Mouse (Mus musculus): ENCODE results near the gene H2-Q10. TPM values are rescaled to one million over a fixed set of nuclear protein-coding genes. Genes with fewer than 3 reads are reported as not detected.
"Not testable (repeated sequence)": the region's sequence is repeated elsewhere in the genome, so short reads cannot be mapped to it uniquely, and the experiment has no call there.

The H2-Q10 gene
- polyA plus RNA-seq, 1 experiment = 0.01 TPM

GRCm38 (mm10) chr17:35430671-35431070 is 39.2 kb upstream of the H2-Q10 start:
- not testable (repeated sequence) for H3K79me2 ChIP-seq (ENCODE audit: control insufficient read depth, insufficient read depth); H3K36me3 ChIP-seq (ENCODE audit: control insufficient read depth, insufficient read depth); H3K27me3 ChIP-seq (ENCODE audit: control insufficient read depth, insufficient read depth, insufficient read length); H3ac ChIP-seq (ENCODE audit: control insufficient read depth, insufficient read length, low read depth); H3K79me3 ChIP-seq (ENCODE audit: low read depth); H3K4me3 ChIP-seq (ENCODE audit: insufficient read depth, poor library complexity, severe bottlenecking)

- not testable (repeated sequence) for H3K27me3 ChIP-seq (ENCODE audit: control insufficient read depth, insufficient read depth, insufficient read length); H3ac ChIP-seq (ENCODE audit: control insufficient read depth, insufficient read length, low read depth); H3K79me2 ChIP-seq (ENCODE audit: control insufficient read depth, insufficient read depth); H3K4me3 ChIP-seq (ENCODE audit: insufficient read depth, poor library complexity, severe bottlenecking); H3K36me3 ChIP-seq (ENCODE audit: control insufficient read depth, insufficient read depth); H3K79me3 ChIP-seq (ENCODE audit: low read depth)
These were observed 37.7 kb upstream of the H2-Q10 start for GRCm38 (mm10) chr17:35432167-35432566.

- not testable (repeated sequence) for H3K79me3 ChIP-seq (ENCODE audit: low read depth); H3K4me3 ChIP-seq (ENCODE audit: insufficient read depth, poor library complexity, severe bottlenecking); H3K27me3 ChIP-seq (ENCODE audit: control insufficient read depth, insufficient read depth, insufficient read length); H3ac ChIP-seq (ENCODE audit: control insufficient read depth, insufficient read length, low read depth); H3K36me3 ChIP-seq (ENCODE audit: control insufficient read depth, insufficient read depth); H3K79me2 ChIP-seq (ENCODE audit: control insufficient read depth, insufficient read depth)
These were observed 35.1 kb upstream of the H2-Q10 start for GRCm38 (mm10) chr17:35434836-35435235.

GRCm38 (mm10) chr17:35435577-35435976 is 34.3 kb upstream of the H2-Q10 start:
- H3ac ChIP-seq (ENCODE audit: control insufficient read depth, insufficient read length, low read depth); H3K27me3 ChIP-seq (ENCODE audit: control insufficient read depth, insufficient read depth, insufficient read length); H3K79me2 ChIP-seq (ENCODE audit: control insufficient read depth, insufficient read depth); H3K4me3 ChIP-seq (ENCODE audit: insufficient read depth, poor library complexity, severe bottlenecking); H3K36me3 ChIP-seq (ENCODE audit: control insufficient read depth, insufficient read depth); H3K79me3 ChIP-seq (ENCODE audit: low read depth): not testable (repeated sequence)

GRCm38 (mm10) chr17:35437386-35437936 is 32.4 kb upstream of the H2-Q10 start:
- H3K36me3 ChIP-seq (ENCODE audit: control insufficient read depth, insufficient read depth); H3K27me3 ChIP-seq (ENCODE audit: control insufficient read depth, insufficient read depth, insufficient read length); H3K4me3 ChIP-seq (ENCODE audit: insufficient read depth, poor library complexity, severe bottlenecking); H3K79me2 ChIP-seq (ENCODE audit: control insufficient read depth, insufficient read depth); H3ac ChIP-seq (ENCODE audit: control insufficient read depth, insufficient read length, low read depth); H3K79me3 ChIP-seq (ENCODE audit: low read depth): not testable (repeated sequence)

- not testable (repeated sequence) for H3K79me3 ChIP-seq (ENCODE audit: low read depth); H3K4me3 ChIP-seq (ENCODE audit: insufficient read depth, poor library complexity, severe bottlenecking); H3ac ChIP-seq (ENCODE audit: control insufficient read depth, insufficient read length, low read depth); H3K79me2 ChIP-seq (ENCODE audit: control insufficient read depth, insufficient read depth); H3K27me3 ChIP-seq (ENCODE audit: control insufficient read depth, insufficient read depth, insufficient read length); H3K36me3 ChIP-seq (ENCODE audit: control insufficient read depth, insufficient read depth)
These were observed 31.5 kb upstream of the H2-Q10 start for GRCm38 (mm10) chr17:35438395-35438794.

GRCm38 (mm10) chr17:35438885-35439284 is 31.0 kb upstream of the H2-Q10 start, which contains the start of gene H2-Q7:
TSS of gene H2-Q7 (plus strand) at chr17:35439155.
- not testable (repeated sequence) for H3K79me3 ChIP-seq (ENCODE audit: low read depth); H3K4me3 ChIP-seq (ENCODE audit: insufficient read depth, poor library complexity, severe bottlenecking); H3K27me3 ChIP-seq (ENCODE audit: control insufficient read depth, insufficient read depth, insufficient read length); H3K79me2 ChIP-seq (ENCODE audit: control insufficient read depth, insufficient read depth); H3ac ChIP-seq (ENCODE audit: control insufficient read depth, insufficient read length, low read depth); H3K36me3 ChIP-seq (ENCODE audit: control insufficient read depth, insufficient read depth)

- not testable (repeated sequence) for H3ac ChIP-seq (ENCODE audit: control insufficient read depth, insufficient read length, low read depth); H3K27me3 ChIP-seq (ENCODE audit: control insufficient read depth, insufficient read depth, insufficient read length); H3K36me3 ChIP-seq (ENCODE audit: control insufficient read depth, insufficient read depth); H3K79me2 ChIP-seq (ENCODE audit: control insufficient read depth, insufficient read depth); H3K4me3 ChIP-seq (ENCODE audit: insufficient read depth, poor library complexity, severe bottlenecking); H3K79me3 ChIP-seq (ENCODE audit: low read depth)
These were observed 30.6 kb upstream of the H2-Q10 start for GRCm38 (mm10) chr17:35439295-35439747.

- H3K79me3 ChIP-seq (ENCODE audit: low read depth); H3K36me3 ChIP-seq (ENCODE audit: control insufficient read depth, insufficient read depth); H3K4me3 ChIP-seq (ENCODE audit: insufficient read depth, poor library complexity, severe bottlenecking); H3K27me3 ChIP-seq (ENCODE audit: control insufficient read depth, insufficient read depth, insufficient read length); H3ac ChIP-seq (ENCODE audit: control insufficient read depth, insufficient read length, low read depth); H3K79me2 ChIP-seq (ENCODE audit: control insufficient read depth, insufficient read depth): not testable (repeated sequence)
These were observed 29.8 kb upstream of the H2-Q10 start for GRCm38 (mm10) chr17:35439925-35440645.

- not testable (repeated sequence) for H3K27me3 ChIP-seq (ENCODE audit: control insufficient read depth, insufficient read depth, insufficient read length); H3K36me3 ChIP-seq (ENCODE audit: control insufficient read depth, insufficient read depth); H3K4me3 ChIP-seq (ENCODE audit: insufficient read depth, poor library complexity, severe bottlenecking); H3K79me3 ChIP-seq (ENCODE audit: low read depth); H3ac ChIP-seq (ENCODE audit: control insufficient read depth, insufficient read length, low read depth); H3K79me2 ChIP-seq (ENCODE audit: control insufficient read depth, insufficient read depth)
These were observed 27.5 kb upstream of the H2-Q10 start for GRCm38 (mm10) chr17:35442376-35442775.

- H3K27me3 ChIP-seq (ENCODE audit: control insufficient read depth, insufficient read depth, insufficient read length); H3K4me3 ChIP-seq (ENCODE audit: insufficient read depth, poor library complexity, severe bottlenecking); H3K36me3 ChIP-seq (ENCODE audit: control insufficient read depth, insufficient read depth); H3K79me3 ChIP-seq (ENCODE audit: low read depth); H3K79me2 ChIP-seq (ENCODE audit: control insufficient read depth, insufficient read depth); H3ac ChIP-seq (ENCODE audit: control insufficient read depth, insufficient read length, low read depth): not testable (repeated sequence)
These were observed 25.4 kb upstream of the H2-Q10 start for GRCm38 (mm10) chr17:35444510-35444909.

GRCm38 (mm10) chr17:35458247-35458646 is 11.6 kb upstream of the H2-Q10 start:
- not testable (repeated sequence) for H3K27me3 ChIP-seq (ENCODE audit: control insufficient read depth, insufficient read depth, insufficient read length); H3K79me3 ChIP-seq (ENCODE audit: low read depth); H3ac ChIP-seq (ENCODE audit: control insufficient read depth, insufficient read length, low read depth); H3K79me2 ChIP-seq (ENCODE audit: control insufficient read depth, insufficient read depth); H3K4me3 ChIP-seq (ENCODE audit: insufficient read depth, poor library complexity, severe bottlenecking); H3K36me3 ChIP-seq (ENCODE audit: control insufficient read depth, insufficient read depth)

All from C2C12 (cell line).